Mouse (Mus musculus) adrenal gland, adult 2 months (tissue): Measurements from ENCODE around the gene Lrmp. TPM values are rescaled to one million over a fixed set of nuclear protein-coding genes. Genes with fewer than 3 reads are reported as not detected.
A peak's percentile ranks its signal among the peaks of the same experiment; 100 is the strongest.

Experiments
- DNase-seq: peaks from one replicate; pipeline ENCODE4 v3.0.0; 2021
- polyA plus RNA-seq: library from polyadenylated mRNA; depleted of rRNA; stranded (reverse); fragments of >200 nt; gene quantifications from 2 replicates; pipeline ENCODE4 v1.2.3, GENCODE M21; 2012
- total RNA-seq, 2 experiments: library from RNA; stranded (reverse); gene quantifications; 2 replicates each; pipeline ENCODE4 v1.2.3; 2021

Lrmp gene
- total and polyA plus RNA-seq, 3 experiments: 2.6 to 7.7 (median 3.0) TPM

DNA sequence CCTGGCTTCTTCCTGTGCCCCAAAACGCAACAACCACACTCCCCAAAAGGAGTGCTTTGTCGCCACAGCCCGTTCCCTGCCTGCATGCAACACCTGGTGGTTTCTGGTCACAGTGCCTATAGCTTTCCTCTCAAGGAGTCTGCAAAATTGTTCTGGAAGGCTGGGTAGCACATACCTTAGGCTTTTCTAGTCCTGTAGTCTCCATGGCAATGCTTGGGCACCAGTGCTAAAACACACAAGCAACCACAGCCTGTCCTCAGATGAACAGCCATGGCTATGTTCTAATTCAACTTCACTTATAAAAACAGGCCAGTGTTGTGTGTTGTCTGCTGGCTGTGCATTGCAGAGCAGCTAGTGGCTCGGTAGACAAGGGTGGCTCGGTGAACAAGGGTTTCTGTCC lies 21.4 kb downstream of the Lrmp start:
- DNase-seq: no peak

DNA sequence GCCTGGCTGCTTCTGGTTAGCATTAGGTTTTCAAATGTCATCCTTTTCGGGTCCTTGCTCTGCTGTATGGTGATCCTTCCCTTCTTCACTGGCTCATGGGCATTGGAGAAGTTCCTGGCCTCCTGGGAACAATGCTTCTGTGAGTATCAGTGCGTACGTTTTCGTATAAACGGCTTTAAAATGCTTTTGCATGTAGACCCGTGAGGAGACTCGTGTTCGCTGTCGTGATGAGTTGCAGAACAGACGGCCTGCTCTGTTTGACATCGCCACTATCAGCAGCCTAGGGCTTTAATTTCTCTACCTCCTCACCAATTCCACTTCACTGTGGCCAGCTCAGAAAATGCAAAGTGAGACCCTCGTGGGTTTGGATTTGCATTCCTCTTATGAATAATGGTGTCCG lies 23.8 kb downstream of the Lrmp start:
- DNase-seq: no peak

DNA sequence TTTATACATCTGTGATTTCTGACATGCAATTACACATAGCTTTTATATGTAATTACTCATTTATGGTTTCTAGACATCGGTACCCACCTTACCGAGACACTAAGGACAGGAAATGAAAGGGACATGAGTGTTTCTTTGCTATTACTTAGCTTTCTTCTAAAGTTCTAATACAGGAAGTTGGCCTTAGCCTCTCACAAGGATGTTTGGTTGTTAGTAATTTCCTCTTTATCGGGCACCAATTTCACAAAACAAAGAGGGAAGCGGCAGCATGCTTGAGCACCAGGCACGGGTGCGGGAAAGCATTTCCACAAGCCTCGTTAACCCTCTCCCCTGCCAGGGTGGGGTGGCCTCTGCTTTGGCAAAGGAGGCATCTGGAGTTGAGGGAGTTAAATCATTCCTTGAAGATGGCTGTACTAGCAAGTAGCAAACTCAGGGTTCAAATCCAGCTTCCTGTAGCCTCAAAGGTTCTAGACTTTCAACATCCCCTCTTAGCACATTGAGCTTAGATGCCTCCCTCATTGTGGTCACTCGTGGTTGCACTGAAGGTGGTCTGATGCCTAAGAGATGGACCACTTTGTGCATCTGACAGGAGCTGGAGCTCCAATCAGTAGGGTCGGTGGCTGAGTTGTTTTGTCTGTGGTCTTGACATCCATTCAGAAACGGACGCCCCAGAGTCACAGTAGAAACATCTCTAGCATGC lies 24.5 kb downstream of the Lrmp start:
- no peak for DNase-seq

DNA sequence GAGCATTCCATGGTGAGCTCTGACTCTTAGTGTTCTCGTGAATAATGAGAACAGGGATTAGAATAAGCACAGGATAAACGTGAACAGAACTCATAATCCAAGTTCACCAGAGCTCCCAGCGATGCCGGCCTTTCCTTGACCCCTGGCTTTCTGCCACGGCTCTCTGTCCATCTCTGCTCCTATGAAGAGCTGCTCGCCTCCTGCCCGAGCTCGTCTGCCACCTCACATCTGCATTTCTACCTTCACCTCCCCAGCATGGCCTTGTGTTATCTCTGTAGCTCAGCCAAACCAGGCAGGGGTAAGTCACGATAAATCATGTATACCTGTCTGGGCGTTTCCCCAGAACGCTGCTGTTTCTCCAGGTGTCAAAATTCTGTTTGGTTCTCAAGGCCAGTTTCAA lies 25.3 kb downstream of the Lrmp start:
- peak; percentile 41 for DNase-seq

DNA sequence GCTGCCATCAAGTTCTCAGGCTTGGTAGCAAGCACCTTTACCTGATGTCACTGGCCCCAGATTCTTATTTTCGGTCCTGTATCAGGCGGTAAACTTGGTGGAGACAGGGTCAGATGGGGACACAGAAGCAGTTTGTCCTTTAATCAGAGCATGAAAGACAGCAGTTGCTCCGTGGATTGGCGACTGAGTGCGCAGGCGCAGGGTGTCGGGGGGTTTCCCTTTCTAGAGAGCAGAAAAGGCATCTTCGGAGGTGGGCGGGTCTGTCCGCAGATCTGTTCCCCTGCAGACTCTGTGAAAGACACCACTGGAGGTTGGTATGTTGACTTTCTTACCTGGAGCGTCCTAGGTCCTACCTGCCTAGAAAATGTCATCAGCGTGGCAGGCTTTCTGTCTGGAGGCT lies 26.4 kb downstream of the Lrmp start:
- DNase-seq: no peak

DNA sequence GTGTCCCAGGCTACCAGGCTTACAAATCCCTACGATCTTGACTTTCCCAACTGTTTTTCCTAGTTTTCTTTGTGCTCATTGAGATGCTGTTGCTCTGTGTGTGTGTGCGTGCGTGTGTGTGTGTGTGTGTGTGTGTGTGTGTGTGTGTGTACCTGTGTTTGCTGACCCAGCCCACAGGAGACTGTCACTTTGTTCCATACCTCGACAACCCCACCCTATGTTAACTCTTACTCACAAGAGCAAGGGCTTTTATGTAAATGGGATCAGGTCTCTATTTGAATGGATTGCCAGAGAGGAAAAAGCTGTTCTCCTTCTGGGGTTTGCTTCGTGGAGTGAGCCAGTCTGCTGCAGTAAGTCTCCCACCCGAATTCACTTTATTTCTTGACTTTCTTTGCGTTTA lies 29.7 kb downstream of the Lrmp start:
- DNase-seq: no peak

DNA sequence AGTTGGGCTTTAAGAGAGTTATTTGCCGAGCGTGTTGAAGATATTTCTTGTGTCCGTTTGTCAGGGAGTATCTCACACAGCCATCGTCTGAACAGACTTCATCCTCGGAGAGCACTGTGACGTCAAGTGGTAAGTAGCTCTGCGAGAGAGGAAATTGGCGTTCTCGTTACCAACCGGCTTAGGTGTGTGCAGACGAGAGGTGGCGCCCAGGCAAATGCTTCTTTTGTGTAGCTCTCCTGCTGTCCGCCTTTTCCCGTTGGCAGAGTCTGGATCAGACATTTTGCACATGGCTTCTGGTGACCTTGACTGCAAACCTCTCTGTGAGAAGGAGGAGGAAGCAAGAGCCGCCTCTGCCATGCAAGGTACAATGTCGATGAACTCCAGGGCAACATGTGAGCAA lies 32.3 kb downstream of the Lrmp start:
- DNase-seq: no peak

DNA sequence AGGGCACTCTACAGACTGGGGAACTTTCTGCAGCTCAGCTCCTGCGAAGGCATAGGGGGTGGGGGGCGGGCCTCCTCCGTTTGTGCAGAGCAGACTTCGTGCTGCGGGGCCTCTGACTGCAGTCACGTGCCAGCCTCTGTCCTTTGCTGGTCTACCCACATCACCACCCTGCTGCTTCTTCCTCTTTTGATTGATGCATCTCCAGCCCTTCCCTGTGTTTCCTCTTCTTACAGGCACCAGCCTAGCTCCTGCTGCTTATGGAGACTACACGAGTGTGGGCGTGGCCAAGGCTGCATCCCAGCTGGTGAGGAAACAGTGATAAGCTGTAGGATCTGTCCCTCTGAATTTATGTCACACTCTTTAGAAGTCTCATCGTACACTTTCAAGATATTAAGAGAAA lies 33.6 kb downstream of the Lrmp start:
- DNase-seq: no peak

DNA sequence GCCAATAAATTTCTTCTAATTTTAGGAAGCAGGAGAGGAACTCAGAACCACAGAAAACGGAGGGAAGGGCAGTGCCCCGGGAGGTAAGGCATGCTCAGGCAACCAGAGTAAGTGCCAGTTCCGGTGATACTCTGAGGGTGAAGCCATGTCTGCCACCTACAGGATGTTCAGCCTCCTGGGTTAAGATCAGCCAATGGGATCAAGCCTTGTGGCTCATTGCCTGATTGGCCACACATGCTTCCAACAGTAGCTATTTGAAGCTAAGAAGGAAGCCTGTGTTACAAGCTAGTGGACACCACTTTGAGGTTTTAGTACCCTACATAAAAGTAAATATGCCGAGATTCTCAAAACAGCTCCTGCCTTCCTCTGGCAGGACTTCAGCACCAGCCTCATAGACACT lies 43.2 kb downstream of the Lrmp start:
- no peak for DNase-seq

DNA sequence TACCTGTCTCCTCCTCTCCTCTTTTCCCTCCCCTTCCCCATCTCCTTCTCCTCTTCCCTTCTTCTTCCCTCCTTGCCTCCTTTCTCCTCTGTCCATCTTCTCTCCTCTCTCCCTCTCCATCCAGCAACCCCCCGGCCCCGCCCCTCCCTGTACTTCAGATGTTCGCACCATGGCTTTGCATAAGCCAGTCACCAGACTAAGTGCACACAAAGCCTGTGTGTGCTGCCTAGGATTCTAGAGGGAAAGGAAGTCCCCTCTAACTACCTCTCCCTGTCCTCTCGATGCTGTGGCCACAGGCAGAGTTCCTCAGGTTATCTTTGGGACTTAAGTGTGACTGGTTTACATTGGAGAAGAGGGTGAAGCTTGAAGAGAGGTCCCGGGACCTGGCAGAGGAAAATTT lies 45.1 kb downstream of the Lrmp start:
- DNase-seq: no peak

DNA sequence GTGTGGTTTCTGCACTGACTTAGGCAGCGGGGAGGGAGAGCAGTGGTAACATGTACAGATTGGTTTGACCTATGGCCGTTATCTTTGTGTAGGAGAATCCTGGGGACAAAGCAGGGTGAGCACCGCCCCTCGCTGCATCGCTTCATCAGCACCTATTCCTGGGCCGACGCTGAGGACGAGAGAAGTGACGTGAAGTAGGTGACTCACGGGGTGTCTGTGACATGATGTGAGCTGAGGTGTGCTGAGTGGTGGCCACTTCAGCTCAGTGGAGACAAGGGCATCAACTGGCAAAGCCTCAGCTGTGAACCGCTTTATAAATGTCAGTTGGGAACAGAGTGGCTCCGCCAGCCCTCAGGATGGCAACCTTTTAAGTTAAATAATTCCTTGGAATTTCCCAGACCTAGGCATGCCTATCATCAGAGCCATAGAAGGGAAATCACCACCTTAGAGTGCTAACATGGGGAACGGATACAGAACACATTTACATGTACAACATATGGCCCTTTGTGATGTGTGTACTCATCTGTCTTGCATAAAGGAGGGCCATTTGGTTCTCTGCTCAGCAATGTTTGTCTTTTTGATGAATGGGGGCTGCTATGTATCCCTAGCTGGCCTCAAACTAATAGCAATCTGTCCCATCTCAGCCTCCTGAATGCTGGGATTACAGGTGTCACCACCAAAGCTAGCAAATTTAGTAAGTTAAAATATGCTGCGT lies 56.6 kb downstream of the Lrmp start:
- no peak for DNase-seq

DNA sequence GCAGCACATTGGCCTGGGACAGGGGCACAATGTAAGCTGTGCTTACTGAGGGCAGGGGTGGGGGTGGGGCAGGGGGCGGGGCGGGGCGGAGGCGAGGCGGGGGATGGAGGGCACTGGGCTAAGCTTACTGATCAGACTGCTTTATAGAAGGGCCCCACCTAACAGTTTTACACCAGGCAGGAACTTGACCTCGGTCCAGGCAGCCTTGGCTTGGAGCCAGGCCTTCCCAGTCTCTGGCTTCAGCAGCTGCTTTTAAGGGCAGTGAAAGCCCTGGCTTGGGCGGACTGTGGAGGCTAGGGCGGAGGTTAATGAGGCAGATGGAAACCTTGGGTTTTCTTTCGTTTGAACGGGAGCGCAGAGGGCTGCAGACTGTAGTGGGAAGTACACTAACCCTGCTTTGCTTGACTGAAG lies 58.3 kb downstream of the Lrmp start:
- peak; percentile 92 for DNase-seq

DNA sequence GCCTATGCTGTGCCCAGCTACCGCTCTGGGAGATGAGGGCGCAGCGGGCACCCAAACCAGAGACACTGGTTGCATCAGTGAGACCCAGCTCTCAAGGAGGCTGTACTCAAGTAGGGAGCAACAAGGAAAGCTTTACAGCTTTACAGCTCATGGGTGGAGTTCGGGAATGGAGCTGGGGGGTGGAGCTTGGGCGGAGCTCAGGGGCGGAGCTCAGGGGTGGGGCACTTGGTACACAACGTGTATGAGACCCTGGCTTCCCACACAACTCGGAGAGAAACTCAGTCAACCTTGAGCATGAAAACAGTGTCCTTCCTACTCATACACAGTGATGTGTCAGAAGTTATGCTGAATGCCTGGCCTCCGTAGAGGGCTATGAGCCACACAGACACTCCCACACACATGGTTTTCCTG lies 60.1 kb downstream of the Lrmp start:
- DNase-seq: peak; percentile 83

DNA sequence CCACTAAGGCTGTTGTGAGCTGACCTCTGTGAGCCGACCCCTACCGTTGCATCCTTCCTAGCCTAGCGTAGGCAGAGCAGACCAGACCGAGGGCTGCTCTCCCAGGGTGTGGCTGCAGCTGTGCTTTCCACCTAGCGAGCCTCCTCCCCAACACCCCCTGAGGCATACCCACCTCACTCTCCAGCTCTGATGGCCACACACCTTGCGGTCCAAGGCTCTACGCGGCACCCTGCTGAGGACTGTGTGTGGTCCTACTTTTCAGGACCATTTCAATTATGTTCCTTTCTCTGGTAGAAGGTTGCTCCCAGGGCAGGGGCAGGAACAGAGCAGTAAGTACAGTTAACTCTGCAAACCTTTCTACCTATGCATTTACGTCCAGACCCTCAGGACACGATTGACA lies 61.0 kb downstream of the Lrmp start:
- no peak for DNase-seq

DNA sequence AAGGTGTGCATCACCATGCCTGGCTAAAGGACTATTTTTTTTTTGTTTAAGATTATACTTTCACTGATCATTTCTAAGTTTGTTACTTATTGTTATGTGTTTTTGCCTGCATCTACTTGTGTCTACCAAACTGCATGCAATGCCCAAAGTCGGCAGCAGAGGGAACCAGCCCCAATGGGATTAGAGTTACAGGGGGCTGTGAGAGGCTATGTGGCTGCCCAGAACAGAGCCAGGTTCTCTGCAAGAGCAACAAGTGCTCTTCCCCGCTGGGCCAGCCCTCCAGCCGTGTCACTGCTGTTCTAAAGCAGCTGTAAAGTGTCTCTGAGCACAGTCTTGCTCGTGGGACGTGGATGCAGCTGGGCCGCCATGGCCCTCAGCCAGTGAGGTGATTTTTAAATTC lies 64.2 kb downstream of the Lrmp start:
- DNase-seq: peak; percentile 37

DNA sequence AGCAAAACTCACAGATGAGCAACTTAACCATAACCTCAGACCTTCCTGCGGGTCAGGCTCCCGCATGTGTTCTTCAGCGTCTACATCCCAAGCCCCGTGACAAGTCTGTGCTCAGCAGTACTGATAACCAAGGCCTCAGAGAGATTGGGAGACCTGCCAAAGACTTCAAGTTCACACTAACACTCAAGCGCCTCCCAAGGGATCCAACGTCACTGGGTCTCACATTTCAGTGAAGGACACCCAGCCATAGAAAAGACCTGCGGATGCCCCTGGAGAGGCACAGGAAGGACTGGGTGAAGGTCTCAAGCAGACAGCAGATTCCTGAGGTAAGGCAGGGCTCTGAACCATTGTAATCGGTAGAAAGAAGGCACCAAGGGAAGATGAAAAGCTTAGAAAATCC lies 66.6 kb downstream of the Lrmp start:
- peak; percentile 80 for DNase-seq

DNA sequence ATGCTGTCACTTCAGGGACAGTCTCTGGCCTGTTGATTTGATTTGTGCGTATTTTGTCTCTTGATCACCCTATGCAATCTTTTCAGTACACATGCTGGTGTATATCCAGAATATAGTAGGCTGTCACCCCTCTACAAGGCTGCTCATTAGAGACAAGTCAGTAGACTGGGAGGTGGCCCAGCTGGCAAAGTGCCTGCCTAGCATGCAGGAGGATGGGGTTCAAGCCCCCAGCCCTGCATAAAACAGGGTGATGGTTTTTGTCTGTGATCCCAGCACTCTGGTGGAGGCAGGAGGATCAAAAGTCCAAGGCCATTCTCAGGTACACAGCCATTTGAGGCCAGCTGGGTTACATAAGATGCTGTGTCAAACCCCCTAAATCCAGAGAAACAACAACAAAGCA lies 70.6 kb downstream of the Lrmp start:
- no peak for DNase-seq

DNA sequence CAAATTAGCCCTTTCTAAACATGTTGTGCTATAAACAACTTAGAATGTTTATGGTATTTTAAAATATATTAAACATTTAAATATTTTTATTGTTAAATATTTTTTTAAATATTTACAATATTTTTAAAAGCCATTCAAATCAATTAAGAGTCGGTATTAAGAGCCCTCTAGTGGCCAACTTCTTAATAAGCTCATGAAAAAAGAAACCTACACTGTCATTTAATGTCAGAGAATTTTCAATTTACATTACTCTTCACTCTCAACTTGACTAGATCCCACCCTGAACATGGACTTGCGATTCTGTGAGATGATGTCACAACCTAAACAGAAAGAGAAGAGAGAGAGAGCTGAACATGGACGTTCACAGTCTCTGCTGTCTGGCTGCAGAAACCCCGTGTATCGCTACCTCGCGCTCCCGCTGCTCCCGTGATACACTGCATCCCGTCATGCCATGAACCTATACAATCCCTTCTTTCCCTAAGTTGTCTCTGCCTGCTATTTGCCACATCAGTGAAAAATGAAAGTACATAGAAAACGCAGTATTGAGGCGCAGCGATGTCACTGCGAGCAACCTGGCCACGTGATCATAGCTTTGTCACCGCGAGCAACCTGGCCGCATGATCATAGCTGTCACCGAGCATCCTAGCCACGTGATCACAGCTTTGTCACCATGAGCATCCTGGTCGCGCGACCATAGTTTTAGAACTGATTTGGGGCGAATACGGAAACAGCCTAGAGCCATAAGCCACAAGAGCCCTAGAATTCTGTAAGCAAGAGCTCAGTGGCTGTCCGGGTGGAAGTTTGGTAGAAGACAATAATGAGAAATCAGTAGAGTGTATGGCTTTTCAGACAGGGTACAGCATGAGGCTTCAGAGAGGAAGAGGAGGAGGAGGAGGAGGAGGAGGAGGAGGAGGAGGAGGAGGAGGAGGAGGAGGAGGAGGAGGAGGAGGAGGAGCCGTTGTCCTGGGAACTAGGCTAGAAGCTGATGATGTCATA lies 71.9 kb downstream of the Lrmp start:
- no peak for DNase-seq

DNA sequence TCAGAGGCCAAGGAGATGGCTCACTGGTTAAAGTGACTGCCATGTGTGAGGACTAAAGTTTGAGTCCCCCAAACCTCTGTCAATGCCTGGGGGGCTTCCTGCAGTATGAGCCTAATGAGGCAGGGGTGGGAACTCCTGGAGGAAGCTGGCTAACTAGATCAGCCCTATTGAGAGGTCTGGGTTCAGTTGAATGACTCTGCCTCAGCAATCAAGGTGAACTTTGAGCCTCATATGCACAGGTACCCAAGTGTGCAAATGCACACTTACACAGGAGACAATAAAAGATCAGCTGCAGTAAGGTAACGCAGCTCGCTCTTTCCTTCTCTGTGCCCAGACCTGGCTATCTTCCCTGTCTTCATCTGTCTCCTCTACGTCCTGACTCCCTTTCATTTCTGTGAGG lies 77.6 kb downstream of the Lrmp start:
- no peak for DNase-seq

DNA sequence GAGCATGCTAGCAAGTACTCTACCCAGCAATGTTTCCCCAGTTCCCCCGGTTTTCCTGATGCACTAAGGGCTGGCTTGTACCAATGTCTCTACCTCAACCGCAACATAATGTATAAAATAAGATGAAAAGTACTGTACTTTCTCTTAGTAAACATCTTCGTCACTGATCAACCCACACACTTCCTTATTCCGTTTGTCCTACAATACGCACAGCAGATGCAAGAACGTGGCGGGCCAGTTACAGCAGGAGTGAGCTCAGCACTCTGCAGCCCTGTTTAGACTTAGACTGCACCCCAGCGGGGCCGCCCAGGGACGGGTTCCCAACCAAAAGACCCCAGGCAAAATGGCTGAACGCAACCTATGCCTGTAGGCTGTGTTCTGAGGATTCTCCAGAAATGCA lies 78.0 kb downstream of the Lrmp start:
- no peak for DNase-seq

DNA sequence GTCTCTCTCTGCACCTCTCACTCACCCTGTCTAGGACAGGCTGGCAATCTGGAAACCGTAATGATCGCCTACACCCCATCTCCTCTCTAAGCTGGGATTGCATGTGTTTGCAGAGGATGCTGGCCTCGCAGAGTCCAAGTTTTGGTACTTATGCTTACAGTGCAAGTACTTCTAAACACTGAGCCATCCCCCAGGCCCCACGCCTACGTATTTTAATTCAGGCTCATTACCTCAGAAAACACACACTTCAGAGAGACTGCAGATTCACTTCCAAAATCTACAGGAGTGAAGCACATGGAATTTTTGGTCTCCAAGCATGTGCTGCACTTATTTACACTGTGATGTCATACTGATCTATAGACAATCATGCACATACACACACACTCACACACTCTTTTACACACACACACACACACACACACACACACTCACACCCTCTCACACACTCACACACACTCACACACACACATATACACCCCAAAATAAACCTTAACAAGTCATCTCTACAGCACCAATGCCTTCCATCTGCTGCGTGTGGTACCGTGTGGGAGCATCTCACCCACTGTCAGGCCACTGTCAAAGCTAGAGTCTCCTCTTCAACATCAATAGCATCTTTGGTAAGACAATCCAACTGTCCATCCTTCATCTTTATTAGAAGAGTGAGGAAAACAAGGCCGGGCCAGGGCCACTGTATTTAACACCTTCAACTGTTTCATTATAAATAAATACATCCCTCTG lies 82.7 kb downstream of the Lrmp start:
- no peak for DNase-seq
